Mouse (Mus musculus) olfactory bulb, adult 2 months (tissue): ENCODE results near the gene Col4a2. TPM values are rescaled to one million over a fixed set of nuclear protein-coding genes. Genes with fewer than 3 reads are reported as not detected.

Experiments used
- H3K27ac ChIP-seq: fragments of 200-500 bp; 2 replicates; pipeline ENCODE4 v1.5.1; 2012; ENCODE audit warnings: low read depth, low read length; ENCODE audit not compliant: insufficient read depth
- H3K4me1 ChIP-seq: fragments of 200-500 bp; 2 replicates; pipeline ENCODE4 v1.6.1; 2012; ENCODE audit warnings: low read length; ENCODE audit not compliant: control insufficient read depth, insufficient read depth
- H3K4me3 ChIP-seq: fragments of 200-500 bp; 2 replicates; pipeline ENCODE4 v1.5.1; 2012; ENCODE audit warnings: mild to moderate bottlenecking, low read depth, low read length, moderate library complexity; ENCODE audit not compliant: insufficient read depth
- CTCF ChIP-seq: fragments of 200-500 bp; IDR thresholded peaks from 2 replicates; pipeline ENCODE4 v1.5.1; 2012; ENCODE audit warnings: low read depth, mild to moderate bottlenecking, low read length, moderate library complexity; ENCODE audit not compliant: insufficient read depth
- POLR2A ChIP-seq: fragments of 200-500 bp; IDR thresholded peaks from 2 replicates; pipeline ENCODE4 v1.6.1; 2012; ENCODE audit warnings: mild to moderate bottlenecking, low read depth, low read length, moderate library complexity; ENCODE audit not compliant: insufficient read depth
- WGBS: fragments of 180-500 bp; shearing (Covaris S2); methylation state at CpG from one replicate; pipeline ENCODE4 v1.1.7; 2018; 5-methylcytosine and 5-hydroxymethylcytosine counted together
- polyA plus RNA-seq: library from polyadenylated mRNA; stranded (reverse); fragments of >200 nt; gene quantifications from 2 replicates; pipeline ENCODE4 v1.2.4, GENCODE M21; 2012; ENCODE audit warnings: low replicate concordance; ENCODE audit not compliant: missing spikeins, insufficient read depth, insufficient read length

Col4a2 gene
- polyA plus RNA-seq, 1 experiment: not detected

DNA sequence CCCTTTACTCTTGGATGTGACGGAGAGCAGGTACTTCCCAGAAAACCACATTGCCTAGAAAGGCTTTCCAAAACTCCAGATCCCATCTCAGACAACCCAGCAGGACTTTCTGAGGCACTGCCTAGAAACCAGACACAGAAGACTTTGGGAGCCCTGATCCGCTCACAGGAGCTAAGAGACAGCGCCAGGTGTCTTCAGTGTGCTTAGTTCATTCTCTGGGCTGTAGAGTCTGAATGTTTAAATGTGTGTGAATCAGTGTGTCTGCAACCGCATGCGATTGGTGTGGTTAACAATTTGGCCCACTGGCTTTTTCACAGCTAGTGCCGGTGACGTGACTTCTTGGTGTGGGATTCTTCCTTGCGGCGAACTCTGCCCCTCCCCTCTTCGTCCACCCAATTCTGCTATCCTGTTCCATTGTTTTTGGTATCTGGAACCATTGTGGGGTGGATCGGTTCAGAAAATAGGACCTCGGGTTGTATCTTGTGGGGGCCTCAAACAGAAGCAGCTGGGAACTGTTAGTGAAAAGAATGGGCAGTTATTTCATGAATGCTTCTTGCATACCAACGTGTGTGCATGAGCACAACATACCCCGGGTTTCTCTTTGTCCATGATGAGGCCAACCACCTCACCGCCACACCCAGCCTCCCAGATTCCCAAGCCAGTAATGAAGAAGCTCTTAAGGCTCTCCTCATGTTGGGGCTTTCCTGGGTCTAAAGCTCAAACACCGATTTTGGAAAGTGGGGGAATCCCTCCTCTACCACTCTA lies 2.8 kb downstream of the Col4a2 start:
- 86% methylated on average over 16 of the region's 16 CpGs for WGBS
- Histone ChIP-seq H3K27ac (no peak overlapping the region), H3K4me3 (no peak overlapping the region), H3K4me1 (peaks cover 20% of the 10 kb centered on the region)
- no peak for TF ChIP-seq CTCF
- TF ChIP-seq POLR2A: no peak

GRCm38 (mm10) chr8:11316118-11316517 lies 3.5 kb downstream of the Col4a2 start:
- 90% methylated on average over 6 of the region's 6 CpGs for WGBS

GRCm38 (mm10) chr8:11319405-11319804 lies 6.8 kb downstream of the Col4a2 start:
- Histone ChIP-seq H3K4me3 (no peak overlapping the region), H3K27ac (no peak overlapping the region), H3K4me1 (peaks cover 13% of the 10 kb centered on the region)
- TF ChIP-seq POLR2A (no peak), CTCF (no peak)
- 94% methylated on average over 11 of the region's 11 CpGs for WGBS

More at GRCm38 (mm10) chr8:11316118-11316517, 3.5 kb downstream of the Col4a2 start:
- H3K4me3 ChIP-seq: no peak overlapping the region
- no peak overlapping the region for H3K27ac ChIP-seq
- H3K4me1 ChIP-seq: peaks cover 22% of the 10 kb centered on the region
- TF ChIP-seq CTCF: no peak
- TF ChIP-seq POLR2A: no peak

GRCm38 (mm10) chr8:11321841-11322240 lies 9.2 kb downstream of the Col4a2 start:
- WGBS: 89% methylated on average over 7 of the region's 7 CpGs
- TF ChIP-seq CTCF (no peak), POLR2A (no peak)
- H3K4me1 ChIP-seq: peaks cover 9% of the 10 kb centered on the region; the same call in 1 of the 2 replicates
- no peak overlapping the region for H3K4me3 ChIP-seq
- no peak overlapping the region for H3K27ac ChIP-seq

DNA sequence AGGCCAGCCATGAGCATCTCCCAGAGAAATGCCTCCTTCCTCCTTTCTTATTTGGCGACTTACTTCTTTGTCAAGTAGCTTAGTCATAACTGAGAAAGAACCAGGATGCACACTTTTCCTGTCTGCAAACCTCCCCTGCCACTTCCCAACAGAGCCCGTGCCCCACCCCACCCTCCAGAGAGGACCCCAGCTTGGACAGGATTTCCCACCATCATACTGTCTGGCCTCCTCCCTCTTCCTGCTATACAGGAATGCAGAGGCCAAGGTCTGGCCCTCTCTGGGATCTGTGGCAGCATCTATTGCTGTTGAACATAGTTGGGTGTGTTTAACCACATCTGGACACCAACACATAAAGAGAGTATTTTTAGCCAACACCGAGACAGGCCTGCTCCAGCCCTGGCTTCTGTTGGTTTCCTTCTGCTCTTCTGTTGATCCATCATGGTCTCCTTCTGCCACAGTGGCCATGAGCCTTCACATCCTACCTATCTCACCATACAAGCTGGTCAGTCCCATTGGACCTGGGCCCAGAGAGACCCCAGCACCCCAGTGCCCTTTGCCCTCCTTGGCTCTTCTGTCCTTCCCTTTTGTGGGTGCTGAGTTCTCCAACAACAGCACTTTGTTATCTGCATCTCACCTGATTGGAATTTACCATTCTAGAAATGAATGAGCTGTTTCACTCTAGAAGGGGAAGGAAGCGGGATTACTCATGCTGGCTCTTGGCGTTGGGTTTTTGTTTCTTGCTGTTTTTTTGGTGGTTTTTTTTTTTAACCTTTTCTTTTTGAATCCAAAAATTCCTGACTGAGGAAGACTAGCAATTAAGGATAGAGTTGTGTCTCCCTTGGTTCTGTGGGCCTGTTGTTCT lies 10.3 kb downstream of the Col4a2 start:
- no peak for TF ChIP-seq CTCF
- Histone ChIP-seq H3K4me1 (peaks cover 9% of the 10 kb centered on the region), H3K4me3 (no peak overlapping the region), H3K27ac (no peak overlapping the region)
- 82% methylated on average over 5 of the region's 5 CpGs for WGBS

DNA sequence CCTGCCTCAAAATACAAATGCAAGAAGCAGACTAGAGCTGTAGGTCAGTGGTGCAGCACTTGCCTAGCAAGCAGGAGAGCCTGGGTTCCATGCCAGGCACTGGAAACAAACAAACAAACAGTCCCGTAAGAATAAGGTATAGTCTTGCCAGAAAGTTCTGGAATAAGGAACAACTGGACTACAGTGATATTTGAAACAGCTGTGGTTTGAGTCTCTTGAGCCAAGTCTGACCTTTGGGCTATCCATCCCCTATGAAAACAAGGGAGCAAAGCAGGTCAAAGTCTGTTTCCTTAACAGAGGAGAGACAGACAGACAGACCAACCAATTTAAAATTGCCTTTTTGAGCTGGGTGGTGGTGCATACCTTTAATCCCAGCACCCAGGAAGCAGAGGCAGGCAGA lies 11.1 kb downstream of the Col4a2 start:
- no peak overlapping the region for H3K27ac ChIP-seq
- TF ChIP-seq POLR2A: no peak
- no peak for TF ChIP-seq CTCF
- H3K4me1 ChIP-seq: peaks cover 9% of the 10 kb centered on the region
- WGBS: 73% methylated on average over 1 of the region's 1 CpGs
- H3K4me3 ChIP-seq: no peak overlapping the region

DNA sequence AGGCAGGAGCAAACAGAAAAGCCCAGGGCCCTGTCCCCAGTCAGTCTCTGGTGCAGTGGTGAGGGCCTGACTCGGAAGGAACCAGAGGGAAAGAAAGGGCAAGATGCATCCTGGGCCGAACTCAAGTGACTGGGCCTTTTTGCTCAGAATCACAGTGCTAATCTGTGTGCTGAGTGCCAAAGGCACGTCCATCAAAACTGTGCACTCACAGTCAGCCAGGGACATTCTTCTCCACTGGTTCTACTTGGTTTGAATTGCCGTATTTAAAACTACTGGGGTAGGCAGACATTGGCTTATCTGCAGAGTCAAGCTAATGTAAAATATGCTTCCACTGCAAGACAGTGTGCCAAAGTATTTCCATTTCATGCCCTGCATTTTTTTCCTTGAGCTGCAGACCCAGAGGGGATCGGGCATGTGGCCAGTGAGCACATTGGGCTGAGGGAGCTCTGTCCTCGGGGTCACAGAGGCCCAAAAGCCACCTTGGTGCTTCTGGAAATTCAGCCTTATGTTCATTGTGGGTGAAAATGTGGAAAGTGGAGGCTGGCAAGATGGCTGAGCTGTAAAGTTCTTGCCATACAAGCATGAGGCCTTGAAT lies 12.3 kb downstream of the Col4a2 start:
- no peak overlapping the region for H3K27ac ChIP-seq
- peaks cover 9% of the 10 kb centered on the region for H3K4me1 ChIP-seq
- WGBS: 71% methylated on average over 6 of the region's 6 CpGs
- no peak for TF ChIP-seq CTCF
- no peak overlapping the region for H3K4me3 ChIP-seq

GRCm38 (mm10) chr8:11327298-11327697 lies 14.7 kb downstream of the Col4a2 start:
- Histone ChIP-seq H3K27ac (no peak overlapping the region), H3K4me1 (peaks cover 7% of the 10 kb centered on the region), H3K4me3 (no peak overlapping the region)
- WGBS: 77% methylated on average over 4 of the region's 4 CpGs
- TF ChIP-seq CTCF: no peak
- TF ChIP-seq POLR2A: no peak

GRCm38 (mm10) chr8:11327722-11328417 lies 15.3 kb downstream of the Col4a2 start:
- H3K4me3 ChIP-seq: no peak overlapping the region
- peaks cover 6% of the 10 kb centered on the region for H3K4me1 ChIP-seq
- H3K27ac ChIP-seq: no peak overlapping the region
- no peak for TF ChIP-seq CTCF
- no peak for TF ChIP-seq POLR2A
- WGBS: 67% methylated on average over 5 of the region's 5 CpGs
